Mouse (Mus musculus) ES-E14 (cell line): ENCODE measurements at regions not wholly inside any gene's neighbourhood (a gene's known extent, or its start where the extent isn't known, plus 50 kb on each side); places are given as distances from the start of the nearest gene placed in this dataset.

Experiments used
- DNase-seq: peaks from one replicate; pipeline ENCODE4 v3.0.0-alpha.2; 2013; ENCODE audit warnings: low read depth, low spot score
- H3K27ac ChIP-seq: 2 replicates; pipeline ENCODE4 v1.5.1; 2012; ENCODE audit warnings: low read depth, mild to moderate bottlenecking, low read length, moderate library complexity, mixed read lengths; ENCODE audit not compliant: poor library complexity, insufficient read depth, severe bottlenecking
- H3K36me3 ChIP-seq: 2 replicates; pipeline ENCODE4 v1.6.1; 2012; ENCODE audit warnings: mild to moderate bottlenecking, low read length, moderate library complexity, mixed read lengths; ENCODE audit not compliant: control insufficient read depth, poor library complexity, insufficient read depth, severe bottlenecking
- H3K4me1 ChIP-seq, 2 experiments: fragments of 150-350 bp in 1 of 2; sonication (generic) in 1 of 2; 2 replicates each; pipeline ENCODE4 v1.6.1; 2012; ENCODE audit warnings: low read length in 2 of 2, mild to moderate bottlenecking in 1 of 2, mixed read lengths in 1 of 2; ENCODE audit not compliant: control insufficient read depth in 2 of 2, insufficient read depth in 2 of 2, poor library complexity in 1 of 2
- H3K4me3 ChIP-seq, 2 experiments: fragments of 150-350 bp in 1 of 2; sonication (generic) in 1 of 2; 2 replicates each; pipeline ENCODE4 v1.5.1; 2012; ENCODE audit warnings: low read length in 2 of 2, low read depth in 1 of 2, mild to moderate bottlenecking in 1 of 2, mixed read lengths in 1 of 2; ENCODE audit not compliant: insufficient read depth in 1 of 2, poor library complexity in 1 of 2, severe bottlenecking in 1 of 2
- H3K9ac ChIP-seq: 2 replicates; pipeline ENCODE4 v1.6.1; 2012; ENCODE audit warnings: low read depth, mild to moderate bottlenecking, low read length, mixed read lengths; ENCODE audit not compliant: poor library complexity, insufficient read depth, severe bottlenecking
- H3K9me3 ChIP-seq: fragments of 150-350 bp; sonication (generic); 2 replicates; pipeline ENCODE4 v1.6.1; 2012; ENCODE audit warnings: low read depth, mild to moderate bottlenecking, low read length; ENCODE audit not compliant: control insufficient read depth, insufficient read depth
- CHD2 ChIP-seq: IDR thresholded peaks from 2 replicates; pipeline ENCODE4 v1.6.1; 2014; ENCODE audit warnings: mild to moderate bottlenecking, low read depth, low read length, inconsistent platforms
- HCFC1 ChIP-seq: IDR thresholded peaks from 2 replicates; pipeline ENCODE4 v1.6.1; 2012; ENCODE audit warnings: low read length, inconsistent platforms, borderline replicate concordance; ENCODE audit not compliant: insufficient read depth
- MAFK ChIP-seq: IDR thresholded peaks from 2 replicates; pipeline ENCODE4 v1.6.1; 2014; ENCODE audit warnings: mild to moderate bottlenecking, low read depth, low read length, inconsistent platforms; ENCODE audit not compliant: insufficient read depth
- ZC3H11A ChIP-seq: IDR thresholded peaks from 2 replicates; pipeline ENCODE4 v1.6.1; 2012; ENCODE audit warnings: low read depth, mild to moderate bottlenecking, inconsistent platforms, low read length, borderline replicate concordance
- ZNF384 ChIP-seq: IDR thresholded peaks from 2 replicates; pipeline ENCODE4 v1.6.1; 2012; ENCODE audit warnings: low read depth, low read length, inconsistent platforms
- in situ Hi-C, 2 experiments: fragments of 600-800 bp; cut with MboI; formaldehyde crosslinking; loops; one replicate each; pipeline ENCODE4 v1.15.1; 2025; ENCODE audit warnings: low sequenced_read_pairs in 2 of 2, inconsistent platforms in 1 of 2; ENCODE audit not compliant: unreplicated experiment in 2 of 2

GRCm38 (mm10) chr8:78113105-78113504 lies 100.0 kb upstream of the Ttc29 start:
- H3K9me3 ChIP-seq: no peaks in the 10 kb centered on the region
- H3K36me3 ChIP-seq: no peaks in the 10 kb centered on the region
- no peak overlapping the region for H3K27ac ChIP-seq
- TF ChIP-seq ZNF384 (no peak), CHD2 (no peak)
- H3K4me1 ChIP-seq: peaks cover 14 to 19% of the 10 kb centered on the region in 2 experiments; a peak in 3 of 4 replicates
- in situ Hi-C loops: no loop called here
- no peak for DNase-seq
- no peak overlapping the region for H3K9ac ChIP-seq
- H3K4me3 ChIP-seq: no peak overlapping the region

DNA sequence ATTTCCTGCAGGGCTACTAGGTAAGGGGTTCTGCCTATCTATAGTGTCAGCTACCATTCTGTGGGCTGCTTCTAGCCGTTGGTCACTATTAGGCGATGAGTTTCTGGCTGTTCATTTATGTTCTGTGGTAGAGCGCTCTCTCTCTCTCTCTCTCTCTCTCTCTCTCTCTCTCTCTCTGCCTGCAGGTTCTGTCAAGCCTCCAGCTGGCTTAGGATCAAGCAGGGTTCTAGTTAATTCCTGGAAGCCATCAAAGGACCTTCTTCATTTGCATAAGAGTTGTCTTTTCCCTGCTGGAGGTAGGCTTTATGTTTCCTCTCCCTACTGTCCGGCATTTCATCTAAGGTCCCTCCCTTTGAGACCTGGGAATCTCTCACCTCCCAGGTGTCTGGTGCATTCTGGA lies 98.6 kb upstream of the Ttc29 start:
- H3K9me3 ChIP-seq: no peaks in the 10 kb centered on the region
- no peak overlapping the region for H3K9ac ChIP-seq
- H3K27ac ChIP-seq: no peak overlapping the region
- no peaks in the 10 kb centered on the region for H3K36me3 ChIP-seq
- no peak for DNase-seq
- no peak overlapping the region for H3K4me3 ChIP-seq
- TF ChIP-seq HCFC1: no peak
- TF ChIP-seq CHD2: no peak
- TF ChIP-seq ZNF384: no peak
- no peak for TF ChIP-seq ZC3H11A
- no peak for TF ChIP-seq MAFK
- H3K4me1 ChIP-seq: peaks cover 13 to 16% of the 10 kb centered on the region in 2 experiments; a peak in 3 of 4 replicates
- in situ Hi-C loops: no loop called here

- Histone ChIP-seq H3K4me3 (no peak overlapping the region), H3K4me1 (peaks cover 7 to 8% of the 10 kb centered on the region in 2 experiments; a peak in 3 of 4 replicates), H3K9me3 (no peaks in the 10 kb centered on the region), H3K36me3 (no peaks in the 10 kb centered on the region), H3K27ac (no peak overlapping the region), H3K9ac (no peak overlapping the region)
- DNase-seq: no peak
- in situ Hi-C loops: no loop called here
- TF ChIP-seq CHD2: no peak
- no peak for TF ChIP-seq MAFK
- no peak for TF ChIP-seq ZC3H11A
- no peak for TF ChIP-seq HCFC1
- TF ChIP-seq ZNF384: no peak
Measured at GRCm38 (mm10) chr8:78117191-78117590, 95.9 kb upstream of the Ttc29 start.

- H3K36me3 ChIP-seq: no peaks in the 10 kb centered on the region
- no peaks in the 10 kb centered on the region for H3K9me3 ChIP-seq
- TF ChIP-seq ZNF384: no peak
- TF ChIP-seq ZC3H11A: no peak
- no peak for TF ChIP-seq HCFC1
- no peak for TF ChIP-seq MAFK
- no peak for TF ChIP-seq CHD2
- no peak overlapping the region for H3K27ac ChIP-seq
- H3K9ac ChIP-seq: no peak overlapping the region
- H3K4me3 ChIP-seq: no peak overlapping the region
- H3K4me1 ChIP-seq: peaks cover 5 to 8% of the 10 kb centered on the region in 2 experiments; a peak in 3 of 4 replicates
- DNase-seq: no peak
- in situ Hi-C loops: no loop called here
Measured at GRCm38 (mm10) chr8:78118493-78118892, 94.6 kb upstream of the Ttc29 start.

- no peak for DNase-seq
- H3K36me3 ChIP-seq: no peaks in the 10 kb centered on the region
- no peaks in the 10 kb centered on the region for H3K9me3 ChIP-seq
- H3K4me3 ChIP-seq: no peak overlapping the region
- H3K27ac ChIP-seq: no peak overlapping the region
- TF ChIP-seq MAFK (no peak), ZNF384 (no peak), ZC3H11A (no peak), CHD2 (no peak), HCFC1 (no peak)
- in situ Hi-C loops: loop anchor here in 1 of 2 experiments (10.0 kb wide), 1 partner anchor 55 kb away; no protein-coding TSS in a partner anchor
- H3K9ac ChIP-seq: no peak overlapping the region
- H3K4me1 ChIP-seq: peaks cover 2 to 8% of the 10 kb centered on the region in 2 experiments; a peak in 3 of 4 replicates
Measured at GRCm38 (mm10) chr8:78119682-78120081, 93.4 kb upstream of the Ttc29 start.
